Mouse (Mus musculus) adrenal gland, postnatal 14 days (tissue): Measurements from ENCODE around the gene Hbb-bs. TPM values are rescaled to one million over a fixed set of nuclear protein-coding genes. Genes with fewer than 3 reads are reported as not detected.
"Not testable (repeated sequence)": the region's sequence is repeated elsewhere in the genome, so short reads cannot be mapped to it uniquely, and the experiment has no call there.

Source experiments
- DNase-seq: peaks from one replicate; pipeline ENCODE4 v3.0.0; 2021; ENCODE audit warnings: mixed read lengths
- long read RNA-seq, 2 experiments: library from polyadenylated mRNA; stranded (forward); transcript quantifications; one replicate each; pipeline ENCODE4 v2.0.0; 2021
- total RNA-seq: library from RNA; stranded (reverse); gene quantifications from 2 replicates; pipeline ENCODE4 v1.2.3, GENCODE M21; 2021

Gene Hbb-bs
- total RNA-seq = 8,688 and 11,965 TPM in 2 replicates
- long read RNA-seq, experiment 1, transcript Hbb-bs-202 (2 exons, 344 nt) = minor isoform, 54 of 3,292 reads
- long read RNA-seq, experiment 1, transcript Hbb-bs-201 (3 exons, 628 nt) = major isoform, 3,160 of 3,292 reads
- long read RNA-seq, experiment 1, partial matches to known transcripts = 1 of 3,292 reads
- long read RNA-seq, experiment 1, other reads (novel, unspliced or antisense) = 77 of 3,292 reads
- long read RNA-seq, experiment 2, transcript Hbb-bs-202 (2 exons, 344 nt) = minor isoform, 75 of 3,683 reads
- long read RNA-seq, experiment 2, transcript Hbb-bs-201 (3 exons, 628 nt) = major isoform, 3,448 of 3,683 reads
- long read RNA-seq, experiment 2, partial matches to known transcripts = 2 of 3,683 reads
- long read RNA-seq, experiment 2, other reads (novel, unspliced or antisense) = 158 of 3,683 reads

- no peak for DNase-seq
Observed at GRCm38 (mm10) chr7:103827808-103828207, at the start of gene Hbb-bs. TSS of gene Hbb-bs (minus strand) at chr7:103828096.

GRCm38 (mm10) chr7:103877093-103877492 is 49.2 kb upstream of the Hbb-bs start:
- no peak for DNase-seq

GRCm38 (mm10) chr7:103874451-103874850 is 46.6 kb upstream of the Hbb-bs start:
- no peak for DNase-seq

- DNase-seq = no peak
Observed at GRCm38 (mm10) chr7:103873064-103873463, 45.2 kb upstream of the Hbb-bs start.

- DNase-seq = no peak
Observed at GRCm38 (mm10) chr7:103870667-103871066, 42.8 kb upstream of the Hbb-bs start.

- DNase-seq = no peak
Observed at GRCm38 (mm10) chr7:103865716-103866115, 37.8 kb upstream of the Hbb-bs start.

- no peak for DNase-seq
Observed at GRCm38 (mm10) chr7:103861531-103861930, 33.6 kb upstream of the Hbb-bs start.

- peak; percentile 75 for DNase-seq
Observed at GRCm38 (mm10) chr7:103860855-103861254, 33.0 kb upstream of the Hbb-bs start.

- no peak for DNase-seq
Observed at GRCm38 (mm10) chr7:103859076-103859475, 31.2 kb upstream of the Hbb-bs start.

- DNase-seq = no peak
Observed at GRCm38 (mm10) chr7:103854669-103855068, 26.8 kb upstream of the Hbb-bs start.

GRCm38 (mm10) chr7:103853090-103853489 is 25.2 kb upstream of the Hbb-bs start, which contains the start of gene Hbb-y:
TSS of gene Hbb-y (minus strand) at chr7:103853216.
- no peak for DNase-seq

GRCm38 (mm10) chr7:103844525-103845325 is 16.8 kb upstream of the Hbb-bs start:
- no peak for DNase-seq

GRCm38 (mm10) chr7:103843034-103843433 is 15.1 kb upstream of the Hbb-bs start, which contains the start of gene Hbb-bh1:
TSS of gene Hbb-bh1 (minus strand) at chr7:103843164.
- DNase-seq = no peak

GRCm38 (mm10) chr7:103840268-103840667 is 12.4 kb upstream of the Hbb-bs start, which contains the start of gene Hbb-bh2:
TSS of gene Hbb-bh2 (minus strand) at chr7:103840520.
- DNase-seq = no peak

GRCm38 (mm10) chr7:103827139-103827538 is 757 bp downstream of the Hbb-bs start:
- DNase-seq = not testable (repeated sequence)

- no peak for DNase-seq
Observed at GRCm38 (mm10) chr7:103826255-103826887, 1.5 kb downstream of the Hbb-bs start.

GRCm38 (mm10) chr7:103825536-103826254 is 2.2 kb downstream of the Hbb-bs start:
- no peak for DNase-seq

GRCm38 (mm10) chr7:103824597-103824996 is 3.3 kb downstream of the Hbb-bs start:
- DNase-seq = no peak

GRCm38 (mm10) chr7:103815085-103815484 is 12.8 kb downstream of the Hbb-bs start:
- DNase-seq = not testable (repeated sequence)

- no peak for DNase-seq
Observed at GRCm38 (mm10) chr7:103813766-103814165, 14.1 kb downstream of the Hbb-bs start, which contains the start of gene Hbb-bt. TSS of gene Hbb-bt (minus strand) at chr7:103813996.

GRCm38 (mm10) chr7:103813152-103813551 is 14.7 kb downstream of the Hbb-bs start:
- DNase-seq = not testable (repeated sequence)

GRCm38 (mm10) chr7:103812174-103812573 is 15.7 kb downstream of the Hbb-bs start:
- DNase-seq = no peak
